Mouse (Mus musculus): ENCODE data around the gene Jag2.

Gene Jag2

DNA sequence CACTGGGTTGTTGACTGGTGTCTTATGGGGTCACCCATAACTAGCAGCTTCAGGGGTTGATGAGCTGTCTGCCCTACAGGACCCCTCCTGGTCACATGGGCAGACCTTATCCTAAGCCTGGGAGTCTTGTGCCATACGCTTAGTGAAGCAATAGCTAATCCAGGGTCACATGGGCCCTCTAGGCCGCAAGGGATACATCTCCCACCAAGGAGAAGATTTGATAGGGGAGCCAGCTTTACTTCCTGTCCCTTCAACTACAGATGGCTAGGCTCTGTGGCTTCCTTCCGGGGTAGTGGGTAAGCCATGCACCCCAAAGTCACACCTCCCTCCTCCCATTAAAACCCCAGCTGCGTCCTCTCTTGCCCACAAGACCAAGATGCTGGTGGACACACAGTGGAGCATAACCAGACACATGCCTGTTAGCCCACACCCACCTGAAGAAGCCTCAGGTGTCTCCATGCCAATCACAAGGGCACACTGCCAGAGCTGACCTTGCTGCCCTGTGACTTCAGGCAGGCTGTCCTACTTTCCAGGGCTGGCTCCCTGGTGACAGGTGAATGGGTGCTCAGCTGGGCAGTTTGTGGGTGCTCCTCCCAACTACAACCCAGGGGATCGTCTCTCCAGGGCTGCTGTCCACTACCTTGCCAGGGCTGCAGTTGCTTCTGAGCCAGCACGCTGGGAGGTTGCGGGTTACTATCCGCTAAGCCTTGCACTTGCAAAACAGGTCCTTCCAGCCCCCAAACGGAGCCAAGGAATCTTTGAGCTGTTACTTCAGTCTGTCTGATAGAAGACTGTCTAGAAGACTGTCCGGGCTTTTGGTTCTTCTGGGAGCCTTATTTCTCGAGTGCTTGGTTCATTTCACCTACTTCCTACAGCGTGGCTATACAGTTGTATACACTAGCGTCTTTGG, 61.1 kb downstream of the Jag2 start, which contains the start of gene Gpr132:
TSS of gene Gpr132 (minus strand) at position 51 of the 910 bp plus-strand sequence.
- no peak for DNase-seq (ENCODE audit: low spot score)

DNA sequence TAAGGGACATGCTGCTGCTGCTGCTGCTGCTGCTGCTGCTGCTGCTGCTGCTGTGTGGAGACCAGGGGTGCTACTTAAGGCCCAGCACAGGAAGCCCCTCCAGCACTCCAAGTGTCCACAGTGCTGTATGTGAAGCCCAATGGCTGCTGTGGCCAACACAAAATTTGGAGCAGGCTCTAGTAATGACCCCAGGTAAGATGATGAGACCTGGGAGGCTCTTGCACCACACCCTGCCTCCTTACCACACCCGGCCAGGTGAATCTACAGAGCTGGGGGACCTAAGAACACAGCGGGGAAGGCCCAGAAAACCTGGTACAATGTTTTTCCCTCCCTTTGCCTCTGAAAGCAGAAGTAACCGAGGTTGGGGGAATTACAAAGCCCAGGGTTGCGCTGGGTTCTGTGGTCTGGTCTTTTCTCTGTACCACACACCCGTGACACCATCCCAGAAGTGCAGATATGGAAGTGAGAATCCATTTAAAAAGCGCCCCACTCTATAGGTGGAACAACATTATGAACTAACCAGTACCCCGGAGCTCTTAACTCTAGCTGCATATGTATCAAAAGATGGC, 62.4 kb downstream of the Jag2 start:
- DNase-seq (ENCODE audit: low spot score), result no peak

DNA sequence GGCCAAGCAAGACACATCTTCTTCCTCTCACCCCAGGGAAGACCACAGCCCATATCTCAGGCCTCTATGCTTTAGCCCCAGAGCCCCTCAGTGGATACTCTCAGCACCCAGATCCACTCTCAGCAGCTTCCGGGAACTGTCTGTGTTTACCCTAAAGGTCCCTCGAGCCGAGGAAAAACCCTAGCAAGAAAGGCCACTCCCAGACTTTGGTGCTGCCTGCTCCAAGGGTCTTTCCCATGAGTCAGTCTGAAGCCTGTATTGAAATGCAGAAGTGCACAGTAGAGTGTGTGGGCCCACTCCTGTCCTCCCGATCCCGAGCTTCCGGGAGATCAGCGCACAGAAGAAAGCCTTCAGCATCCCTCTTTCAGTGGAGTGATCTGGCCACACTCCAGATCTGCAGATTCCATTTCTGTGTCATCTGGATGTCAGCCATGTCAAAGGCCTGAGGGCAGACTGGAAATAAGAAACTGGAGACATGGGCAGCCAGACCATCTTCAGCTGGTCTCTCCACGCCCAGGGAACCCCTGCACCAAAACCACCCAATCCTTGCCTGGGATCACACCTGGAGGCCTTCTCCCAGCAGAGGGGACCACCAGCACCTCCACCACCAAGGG, 63.0 kb downstream of the Jag2 start:
- DNase-seq (ENCODE audit: low spot score), result no peak

DNA sequence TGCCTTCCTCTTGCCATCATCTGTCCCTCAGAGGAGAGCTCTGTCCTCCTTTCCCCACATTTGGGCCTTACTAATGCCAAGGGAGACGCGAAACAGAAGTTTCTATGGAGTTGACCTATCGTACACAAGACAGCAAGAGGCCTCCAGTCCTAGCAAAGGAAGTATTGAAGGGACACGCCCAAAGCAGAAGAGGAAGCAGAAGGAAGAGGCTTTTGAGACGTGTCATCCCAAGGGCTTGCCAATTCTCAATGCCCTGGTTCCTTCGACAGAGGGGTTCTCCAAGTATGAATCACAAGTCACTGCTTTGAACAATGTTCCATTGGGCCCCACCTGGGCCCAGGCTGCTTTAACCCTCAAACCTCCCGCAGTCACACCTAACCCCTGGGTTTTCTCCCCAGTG, 64.8 kb downstream of the Jag2 start:
- DNase-seq (ENCODE audit: low spot score), result no peak

DNA sequence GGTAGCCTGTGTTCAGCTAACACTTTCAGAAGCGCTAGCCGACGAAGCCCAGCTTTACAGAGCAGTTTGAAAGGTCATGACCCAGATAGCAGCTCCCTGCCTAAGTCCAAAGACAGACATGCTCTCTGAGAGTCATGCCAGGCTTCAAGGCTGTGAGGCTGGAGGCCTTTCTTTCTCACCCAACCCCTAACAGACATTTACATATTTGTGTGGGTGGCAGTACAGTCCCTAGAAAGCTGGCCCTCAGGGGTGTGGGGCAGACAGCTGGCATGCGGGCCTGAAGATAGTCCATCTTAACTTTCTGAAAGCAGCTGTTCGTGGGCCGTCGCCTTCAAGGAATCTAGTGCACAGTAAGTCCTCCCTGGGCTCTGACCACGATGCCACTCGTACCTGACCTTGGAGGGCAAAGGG, 67.7 kb downstream of the Jag2 start:
- DNase-seq (ENCODE audit: low spot score), result peak; percentile 22

DNA sequence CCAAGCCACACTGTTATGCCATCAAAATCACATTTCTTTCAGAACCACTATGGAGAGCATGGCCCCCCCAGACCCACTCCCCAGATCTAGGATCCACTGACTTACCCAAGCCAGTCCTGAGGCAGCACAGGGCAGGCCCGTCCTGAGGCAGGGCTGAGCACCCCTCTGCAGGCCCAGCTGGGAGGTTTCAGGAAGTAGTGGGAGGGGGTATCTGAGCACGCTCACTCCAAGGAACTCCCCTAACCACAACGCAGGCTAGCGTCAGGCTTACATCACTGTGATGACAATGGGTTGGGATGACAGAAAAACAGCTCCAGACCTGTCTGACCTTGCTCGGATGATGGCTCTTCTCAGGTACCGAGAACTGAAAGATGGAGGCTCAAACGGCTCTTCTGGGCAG, 68.8 kb downstream of the Jag2 start:
- DNase-seq (ENCODE audit: low spot score), result no peak

DNA sequence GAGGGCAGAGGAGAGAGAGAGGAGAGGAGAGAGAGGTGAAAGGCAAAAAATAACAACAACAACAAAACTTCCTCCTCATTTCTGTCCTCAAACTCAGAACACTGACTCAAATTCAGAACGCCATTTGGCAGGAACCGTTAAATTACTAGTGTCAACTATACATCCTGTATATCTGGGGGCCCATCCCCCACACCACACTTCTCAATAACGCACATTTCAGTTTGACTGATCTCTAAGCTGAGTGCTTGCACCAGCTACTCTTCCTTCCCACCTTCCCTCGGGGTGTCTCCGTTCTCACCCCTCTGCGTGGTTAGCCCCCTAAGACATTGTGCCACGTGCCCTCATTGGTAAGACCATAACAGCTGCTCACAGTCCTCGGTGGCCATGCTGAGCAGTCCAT, 69.6 kb downstream of the Jag2 start:
- DNase-seq (ENCODE audit: low spot score), result no peak

DNA sequence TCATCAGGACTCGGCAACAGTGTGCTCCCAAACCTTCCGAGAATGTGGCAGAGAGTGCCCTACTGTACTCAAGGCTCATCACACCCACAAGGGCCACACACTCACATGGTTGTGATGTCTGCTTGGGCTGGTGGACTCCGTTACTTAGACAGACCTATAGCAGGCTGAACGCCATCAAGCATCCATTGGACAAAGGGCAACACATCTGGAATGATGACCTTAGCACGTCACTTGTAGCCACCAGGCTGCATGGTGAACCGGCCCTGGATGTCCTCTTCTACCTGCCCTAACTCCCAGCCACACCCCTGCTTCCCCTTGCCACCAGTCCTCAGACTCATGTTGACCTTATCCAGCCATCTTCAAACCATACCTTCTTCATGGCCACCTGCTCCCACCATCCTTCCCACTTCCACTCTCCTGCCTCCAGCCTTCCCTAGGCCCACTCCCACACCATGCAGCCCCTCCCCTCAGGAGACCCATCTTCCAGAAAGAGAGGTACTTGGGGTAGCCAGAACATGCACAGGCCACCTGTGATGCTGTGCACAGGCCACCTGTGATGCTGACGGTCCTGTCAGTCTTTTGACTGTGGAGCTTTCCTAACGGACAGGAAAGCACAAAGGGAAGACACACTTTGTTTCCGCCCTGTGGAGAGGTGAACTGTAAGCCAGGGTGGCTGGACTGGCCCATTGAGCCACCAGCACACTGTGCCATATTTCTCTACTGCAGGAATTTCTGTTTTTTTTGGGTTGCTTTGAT, 70.8 kb downstream of the Jag2 start:
- DNase-seq (ENCODE audit: low spot score), result no peak

Measured in retina, embryonic 14.5 days (tissue).